Mouse (Mus musculus): Measurements from ENCODE around the gene Asb14. TPM values are rescaled to one million over a fixed set of nuclear protein-coding genes. Genes with fewer than 3 reads are reported as not detected.
"Not testable (repeated sequence)": the region's sequence is repeated elsewhere in the genome, so short reads cannot be mapped to it uniquely, and the experiment has no call there.

Gene Asb14
- total RNA-seq, 1 experiment from 2014 or later, result not detected

DNA sequence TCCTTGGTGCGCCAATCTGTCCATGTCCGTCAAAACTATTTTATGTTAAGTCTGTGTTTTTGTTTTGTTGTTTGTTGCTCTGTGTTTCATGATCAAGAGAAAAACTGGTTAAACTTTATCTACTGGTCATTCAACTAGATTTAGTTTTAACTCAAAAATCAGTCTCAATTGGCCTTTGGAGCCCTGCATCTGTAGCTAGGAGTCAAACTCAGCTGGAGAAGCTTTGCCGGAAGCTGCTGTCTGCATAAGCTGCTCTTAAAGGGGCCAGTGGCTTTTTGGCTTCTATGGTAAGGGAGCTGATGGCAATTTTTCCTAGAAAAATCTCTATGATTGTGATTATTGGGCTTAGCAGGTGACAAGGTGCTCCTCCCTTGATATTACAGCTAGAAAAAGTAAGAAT, 40.5 kb downstream of the Asb14 start:
- ATAC-seq (ENCODE audit: extremely low read depth, insufficient number of reproducible peaks, low FRiP score, poor library complexity, severe bottlenecking), result no peak

DNA sequence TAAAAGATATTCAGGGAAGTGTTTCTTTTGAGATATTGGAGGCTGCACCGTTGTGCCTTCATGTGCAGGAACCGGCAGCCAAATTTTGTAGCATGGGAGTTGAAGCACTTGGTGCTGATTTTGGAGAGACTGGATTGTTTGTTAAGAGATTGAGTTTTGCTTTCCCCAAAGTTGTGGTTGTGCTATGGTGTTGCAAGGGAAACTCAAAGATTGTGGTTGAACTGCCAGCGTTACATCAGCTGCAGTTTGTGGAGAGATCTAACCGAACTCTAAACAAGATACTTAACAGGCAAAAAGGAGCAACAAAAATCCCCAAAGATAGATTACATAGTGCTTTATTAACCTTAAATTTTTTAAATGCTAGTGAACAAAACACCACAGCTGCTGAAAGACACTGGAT, 41.2 kb downstream of the Asb14 start:
- ATAC-seq (ENCODE audit: extremely low read depth, insufficient number of reproducible peaks, low FRiP score, poor library complexity, severe bottlenecking), result no peak

DNA sequence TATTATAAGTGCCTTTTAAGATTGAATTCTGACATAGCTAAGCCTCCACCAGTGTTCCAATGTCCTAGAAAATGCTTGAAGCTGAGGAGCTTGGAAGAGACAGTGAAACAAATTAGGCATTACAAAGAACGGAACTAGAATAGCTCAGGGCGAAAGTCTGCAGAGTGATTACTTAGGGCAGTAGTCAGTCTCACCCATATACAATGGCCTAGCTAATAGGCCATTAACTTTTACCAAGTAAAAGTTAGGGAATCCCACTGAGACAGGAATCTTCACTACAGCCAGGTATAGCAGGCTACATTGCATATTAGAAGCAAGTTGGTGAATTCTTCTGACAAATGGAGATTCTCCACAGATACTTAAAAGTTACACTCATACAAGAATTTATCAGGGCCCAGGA, 61.8 kb downstream of the Asb14 start:
- ATAC-seq (ENCODE audit: extremely low read depth, insufficient number of reproducible peaks, low FRiP score, poor library complexity, severe bottlenecking), result not testable (repeated sequence)

DNA sequence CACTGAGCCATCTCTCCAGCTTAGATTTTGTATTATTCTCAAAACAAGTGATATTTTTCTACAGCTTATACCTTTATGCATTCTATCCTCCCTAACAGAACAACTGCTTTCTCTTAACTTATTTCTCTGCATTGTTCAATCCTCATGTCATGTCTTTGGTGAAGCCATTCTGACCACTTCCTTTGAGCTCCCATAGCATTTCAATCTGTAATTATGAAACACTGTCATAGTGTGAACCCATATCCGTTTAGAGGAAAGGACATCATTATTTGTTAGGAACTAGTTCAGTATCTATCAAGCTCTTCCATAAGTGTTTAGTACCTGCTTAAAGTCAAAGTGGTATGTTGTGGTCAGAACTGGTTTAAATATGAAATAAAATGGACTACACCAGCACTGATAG, 66.2 kb downstream of the Asb14 start:
- ATAC-seq (ENCODE audit: extremely low read depth, insufficient number of reproducible peaks, low FRiP score, poor library complexity, severe bottlenecking), result no peak

Other genes starting within 250 kb of the Asb14 start
- 9.5 and 9.8 TPM in 2 replicates for gene Pde12, start 224.7 kb upstream of the Asb14 start, total RNA-seq (2017)
- gene Dnah12, start 201.3 kb upstream of the Asb14 start, total RNA-seq (2017), result 0.58 and 1.6 TPM in 2 replicates
- gene Appl1, start 76.7 kb downstream of the Asb14 start, total RNA-seq (2017), result 28.0 and 36.5 TPM in 2 replicates
- not detected in 2 replicates for gene Hesx1, start 99.9 kb downstream of the Asb14 start, total RNA-seq (2017)
- gene Il17rd, start 144.4 kb downstream of the Asb14 start, total RNA-seq (2017), result 0.12 and 0.25 TPM in 2 replicates
- 245 and 266 TPM in 2 replicates for gene Arhgef3, start 220.3 kb downstream of the Asb14 start, total RNA-seq (2017)